Mouse (Mus musculus): Measurements from ENCODE around the gene Nfrkb.

Gene Nfrkb

GRCm38 (mm10) chr9:31385947-31386354 lies at the start of gene Nfrkb:
Gene Nfrkb, plus strand, starts transcription at chr9:31386192.
- peak; percentile 97 for DNase-seq

GRCm38 (mm10) chr9:31344289-31344831 lies 41.6 kb upstream of the Nfrkb start:
- DNase-seq, result no peak

- peak; percentile 36 for DNase-seq
These were observed 39.4 kb upstream of the Nfrkb start for GRCm38 (mm10) chr9:31346575-31347080.

GRCm38 (mm10) chr9:31348458-31348857 lies 37.5 kb upstream of the Nfrkb start:
- no peak for DNase-seq

- DNase-seq, result peak; percentile 88
These were observed 37.1 kb upstream of the Nfrkb start for GRCm38 (mm10) chr9:31348915-31349314.

- no peak for DNase-seq
These were observed 33.3 kb upstream of the Nfrkb start for GRCm38 (mm10) chr9:31352716-31353115.

GRCm38 (mm10) chr9:31353518-31353917 lies 32.5 kb upstream of the Nfrkb start:
- DNase-seq, result no peak

- no peak for DNase-seq
These were observed 31.9 kb upstream of the Nfrkb start for GRCm38 (mm10) chr9:31354051-31354450.

- DNase-seq, result peak; percentile 29
These were observed 22.0 kb upstream of the Nfrkb start for GRCm38 (mm10) chr9:31363698-31364609.

GRCm38 (mm10) chr9:31365086-31365485 lies 20.9 kb upstream of the Nfrkb start:
- DNase-seq, result no peak

GRCm38 (mm10) chr9:31371740-31372139 lies 14.3 kb upstream of the Nfrkb start:
- no peak for DNase-seq

GRCm38 (mm10) chr9:31376661-31377060 lies 9.3 kb upstream of the Nfrkb start:
- no peak for DNase-seq

- DNase-seq, result no peak
These were observed 1.0 kb upstream of the Nfrkb start for GRCm38 (mm10) chr9:31384786-31385499.

- DNase-seq, result no peak
These were observed 507 bp upstream of the Nfrkb start for GRCm38 (mm10) chr9:31385500-31385869.

GRCm38 (mm10) chr9:31386368-31387180 lies 582 bp downstream of the Nfrkb start:
- DNase-seq, result peak; percentile 15

- DNase-seq, result no peak
These were observed 1.2 kb downstream of the Nfrkb start for GRCm38 (mm10) chr9:31387206-31387605.

GRCm38 (mm10) chr9:31400441-31400840 lies 14.4 kb downstream of the Nfrkb start:
- DNase-seq, result peak; percentile 78

- no peak for DNase-seq
These were observed 18.3 kb downstream of the Nfrkb start for GRCm38 (mm10) chr9:31404311-31404710.

GRCm38 (mm10) chr9:31405217-31405616 lies 19.2 kb downstream of the Nfrkb start:
- DNase-seq, result peak; percentile 30

- DNase-seq, result no peak
These were observed 26.2 kb downstream of the Nfrkb start for GRCm38 (mm10) chr9:31412165-31412564.

- no peak for DNase-seq
These were observed 32.8 kb downstream of the Nfrkb start for GRCm38 (mm10) chr9:31418821-31419220.

- no peak for DNase-seq
These were observed 36.2 kb downstream of the Nfrkb start for GRCm38 (mm10) chr9:31422143-31422542.

- no peak for DNase-seq
These were observed 43.0 kb downstream of the Nfrkb start for GRCm38 (mm10) chr9:31428971-31429370.
